Mouse (Mus musculus) C2C12 (cell line): Measurements from ENCODE around the gene Cpvl.

Source experiments
- CEBPB ChIP-seq: IDR thresholded peaks from one replicate; pipeline ENCODE4 v1.6.1; 2011; ENCODE audit warnings: low read depth, mild to moderate bottlenecking, control low read depth, moderate library complexity
- CTCF ChIP-seq: IDR thresholded peaks from one replicate; pipeline ENCODE4 v1.5.1; 2011; ENCODE audit not compliant: control insufficient read depth, insufficient read depth, insufficient read length
- MAX ChIP-seq: IDR thresholded peaks from one replicate; pipeline ENCODE4 v1.6.1; 2011; ENCODE audit warnings: mild to moderate bottlenecking, control low read depth
- MYOD1 ChIP-seq: IDR thresholded peaks from one replicate; pipeline ENCODE4 v1.6.1; 2011; ENCODE audit warnings: low read depth; ENCODE audit not compliant: control insufficient read depth, insufficient read length
- MYOG ChIP-seq: IDR thresholded peaks from one replicate; pipeline ENCODE4 v1.6.1; 2011; ENCODE audit not compliant: control insufficient read depth, insufficient read length; ENCODE audit errors: extremely low read depth
- USF1 ChIP-seq: IDR thresholded peaks from one replicate; pipeline ENCODE4 v1.6.1; 2011; ENCODE audit warnings: low read depth, mild to moderate bottlenecking, control low read depth, moderate library complexity

DNA sequence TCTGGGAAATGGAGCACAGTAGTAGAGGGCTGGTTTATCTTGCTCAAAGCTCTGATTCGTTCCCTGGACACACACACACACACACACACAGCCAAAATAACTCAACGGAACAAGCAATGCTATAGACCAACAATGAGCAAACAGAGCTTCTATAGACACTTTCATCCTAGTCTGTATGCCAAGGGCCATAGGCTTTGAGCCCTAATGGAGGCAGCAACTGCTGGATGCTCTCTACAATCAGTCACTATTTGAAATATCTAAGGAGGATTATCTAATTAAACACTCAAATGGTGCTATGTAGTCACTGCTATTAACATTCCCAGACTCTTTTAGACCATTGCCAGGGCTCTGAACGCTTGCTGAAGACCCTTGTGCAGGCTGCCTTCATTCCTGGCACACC, 34.1 kb downstream of the Cpvl start:
- TF ChIP-seq CTCF (no peak), CEBPB (no peak), MYOD1 (no peak), MAX (no peak), USF1 (no peak), MYOG (no peak)
